Mouse (Mus musculus): ENCODE results near the gene Flywch1. TPM values are rescaled to one million over a fixed set of nuclear protein-coding genes. Genes with fewer than 3 reads are reported as not detected.

Flywch1 gene
- polyA plus RNA-seq, 1 experiment from 2014 or later, result 243 TPM

GRCm38 (mm10) chr17:23740598-23741021, 30.8 kb downstream of the Flywch1 start, which contains the start of gene Paqr4:
Gene Paqr4, minus strand, starts transcription at chr17:23740867.
- Histone ChIP-seq H3K4me1 (replicated peaks) (peaks cover 48% of the 10 kb centered on the region), H3K4me3 (replicated peaks) (peak within 1 kb of the TSS; percentile 80), H3K27ac (peak within 1 kb of the TSS; percentile 88), H3K36me3 (peaks cover 21% of the 10 kb centered on the region), H3K9me3 (no peaks in the 10 kb centered on the region), H3K4me2 (replicated peaks) (peak within 1 kb of the TSS; percentile 73), H3K27me3 (peaks cover 52% of the 10 kb centered on the region), H3K9ac (replicated peaks) (peak within 1 kb of the TSS; percentile 80)
- 12% methylated on average over 13 of the region's 13 CpGs for WGBS
- no peak; the same call in 1 of the 2 replicates for ATAC-seq

GRCm38 (mm10) chr17:23740136-23740584, 31.2 kb downstream of the Flywch1 start:
- Histone ChIP-seq H3K36me3 (peaks cover 26% of the 10 kb centered on the region), H3K27ac (peak overlapping the region; percentile 88), H3K27me3 (peaks cover 47% of the 10 kb centered on the region), H3K9ac (replicated peaks) (peak overlapping the region; percentile 80), H3K4me2 (replicated peaks) (peak overlapping the region; percentile 73), H3K9me3 (no peaks in the 10 kb centered on the region), H3K4me3 (replicated peaks) (peak overlapping the region; percentile 80), H3K4me1 (replicated peaks) (peaks cover 43% of the 10 kb centered on the region)
- WGBS, result 0% methylated on average over 37 of the region's 46 CpGs
- ATAC-seq, result peak; percentile 84

DNA sequence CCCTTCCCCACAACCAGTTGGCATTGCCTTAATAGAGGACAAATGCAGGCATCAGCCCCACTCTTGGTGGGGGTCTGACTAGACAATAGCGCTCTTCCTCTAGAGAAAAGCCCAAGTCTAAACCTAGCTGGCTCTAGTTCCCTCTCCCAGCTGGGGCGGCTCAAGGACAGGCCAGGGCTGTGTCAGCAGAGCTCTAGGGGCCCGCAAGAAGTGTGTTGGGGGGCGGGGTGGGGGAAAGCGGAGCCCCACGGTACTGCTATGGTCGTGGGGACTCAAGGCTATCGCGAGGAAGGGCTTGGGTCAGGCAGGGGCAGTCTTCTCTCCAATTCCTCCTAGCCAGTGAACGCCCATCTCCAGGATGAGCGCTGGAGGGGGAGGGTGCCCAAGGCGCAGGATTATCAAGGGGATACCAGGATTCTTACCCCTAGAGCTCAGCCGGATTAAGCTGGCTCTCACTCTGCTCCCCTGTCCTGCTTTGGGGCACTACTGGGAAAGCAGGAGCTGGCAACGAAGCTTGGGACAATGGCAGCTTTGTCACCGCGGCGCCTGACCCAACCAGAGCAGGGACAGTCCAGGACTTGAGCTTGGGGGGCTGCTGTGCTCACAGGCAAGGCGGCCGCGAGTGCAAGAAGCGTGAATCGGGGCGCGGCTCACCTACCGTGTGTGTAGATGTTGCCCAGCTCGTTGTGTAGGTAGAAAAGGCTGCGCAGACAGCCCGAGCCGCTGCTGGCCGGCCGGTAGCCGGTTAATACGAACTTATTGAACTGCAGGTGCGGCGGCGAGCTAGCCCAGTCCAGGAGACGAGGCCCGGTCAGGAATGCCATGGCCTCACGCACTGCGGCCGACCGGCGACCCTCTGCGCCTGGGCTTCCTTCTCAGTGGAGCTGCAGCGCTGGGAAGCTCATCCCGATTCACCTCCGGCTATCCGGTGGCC, 31.9 kb downstream of the Flywch1 start:
- under 1% methylated on average over 47 of the region's 48 CpGs for WGBS
- Histone ChIP-seq H3K9ac (replicated peaks) (peak overlapping the region; percentile 80), H3K4me2 (replicated peaks) (peak overlapping the region; percentile 73), H3K4me3 (replicated peaks) (peak overlapping the region; percentile 80), H3K27ac (peak overlapping the region; percentile 88), H3K36me3 (peaks cover 32% of the 10 kb centered on the region), H3K9me3 (no peaks in the 10 kb centered on the region), H3K4me1 (replicated peaks) (peaks cover 36% of the 10 kb centered on the region), H3K27me3 (peaks cover 40% of the 10 kb centered on the region)
- ATAC-seq, result peak; percentile 55

- WGBS, result 21% methylated on average over 2 of the region's 2 CpGs
- Histone ChIP-seq H3K9me3 (no peaks in the 10 kb centered on the region), H3K4me2 (replicated peaks) (peak overlapping the region; percentile 73), H3K36me3 (peaks cover 38% of the 10 kb centered on the region), H3K27me3 (peaks cover 34% of the 10 kb centered on the region), H3K9ac (replicated peaks) (peak overlapping the region; percentile 80), H3K27ac (peak overlapping the region; percentile 88), H3K4me3 (replicated peaks) (peak overlapping the region; percentile 80), H3K4me1 (replicated peaks) (peaks cover 36% of the 10 kb centered on the region)
- ATAC-seq, result no peak
These were observed 32.6 kb downstream of the Flywch1 start for GRCm38 (mm10) chr17:23738836-23739201.

DNA sequence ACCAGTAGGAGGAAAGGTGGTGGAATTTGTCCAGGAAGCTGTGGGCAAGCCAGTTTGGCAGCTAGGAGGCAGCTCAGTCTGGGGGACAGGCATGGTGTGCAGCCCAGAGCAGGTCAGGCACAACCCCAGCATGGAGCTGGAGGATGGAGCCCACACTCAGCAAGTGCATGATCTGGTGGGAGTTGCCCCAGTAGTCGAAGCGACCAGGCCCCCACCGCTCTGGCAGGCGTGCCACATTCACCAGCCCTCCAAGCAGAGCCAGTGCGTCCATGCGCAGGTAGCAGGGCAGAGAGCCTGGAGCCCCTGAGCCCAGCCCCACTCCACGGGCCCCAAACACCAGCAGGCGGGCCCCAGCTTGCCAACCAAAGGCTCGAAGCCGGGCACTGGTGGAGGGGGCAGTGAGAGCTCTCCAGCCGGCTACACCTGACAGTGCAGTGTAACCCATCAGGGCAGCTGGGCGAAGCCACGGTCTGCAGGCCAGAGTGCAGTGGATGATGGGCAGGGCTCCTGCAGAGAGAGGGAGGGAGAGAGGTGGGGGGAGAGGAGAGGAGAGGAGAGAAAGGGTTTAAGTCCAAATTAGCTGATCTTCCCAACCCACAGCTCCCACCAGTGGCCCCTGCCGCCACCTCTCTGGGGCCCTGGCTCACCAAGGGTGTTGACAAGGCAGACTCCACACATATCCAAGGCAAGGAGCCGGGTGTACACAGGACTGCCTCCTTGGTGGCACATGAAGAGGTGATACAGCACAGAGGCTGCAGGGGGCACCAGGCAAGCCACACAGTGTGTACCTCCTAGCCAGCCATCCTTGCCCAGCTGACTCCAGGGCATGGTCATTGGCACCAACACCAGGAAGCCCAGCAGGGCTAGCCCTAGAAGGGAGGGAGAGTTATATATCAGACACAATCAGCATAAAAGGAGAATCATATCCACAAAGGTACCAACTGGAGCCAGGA, 33.6 kb downstream of the Flywch1 start:
- Histone ChIP-seq H3K4me1 (replicated peaks) (peaks cover 36% of the 10 kb centered on the region), H3K27ac (no peak overlapping the region), H3K36me3 (peaks cover 38% of the 10 kb centered on the region), H3K4me2 (replicated peaks) (peak overlapping the region; percentile 73), H3K4me3 (replicated peaks) (peak overlapping the region; percentile 80), H3K9me3 (no peaks in the 10 kb centered on the region), H3K27me3 (peaks cover 23% of the 10 kb centered on the region), H3K9ac (replicated peaks) (peak overlapping the region; percentile 80)
- no peak for ATAC-seq
- whole genome bisulfite sequencing, result 62% methylated on average over 15 of the region's 15 CpGs

- H3K4me3 ChIP-seq (replicated peaks), result no peak overlapping the region
- H3K27me3 ChIP-seq, result no peaks in the 10 kb centered on the region
- no peak for ATAC-seq
- 89% methylated on average over 1 of the region's 1 CpGs for WGBS
- H3K4me2 ChIP-seq (replicated peaks), result no peak overlapping the region
- H3K9ac ChIP-seq (replicated peaks), result no peak overlapping the region
- H3K36me3 ChIP-seq, result peaks cover 38% of the 10 kb centered on the region
- H3K9me3 ChIP-seq, result no peaks in the 10 kb centered on the region
- H3K4me1 ChIP-seq (replicated peaks), result peaks cover 21% of the 10 kb centered on the region
- H3K27ac ChIP-seq, result no peak overlapping the region
These were observed 37.1 kb downstream of the Flywch1 start for GRCm38 (mm10) chr17:23734341-23734740.

DNA sequence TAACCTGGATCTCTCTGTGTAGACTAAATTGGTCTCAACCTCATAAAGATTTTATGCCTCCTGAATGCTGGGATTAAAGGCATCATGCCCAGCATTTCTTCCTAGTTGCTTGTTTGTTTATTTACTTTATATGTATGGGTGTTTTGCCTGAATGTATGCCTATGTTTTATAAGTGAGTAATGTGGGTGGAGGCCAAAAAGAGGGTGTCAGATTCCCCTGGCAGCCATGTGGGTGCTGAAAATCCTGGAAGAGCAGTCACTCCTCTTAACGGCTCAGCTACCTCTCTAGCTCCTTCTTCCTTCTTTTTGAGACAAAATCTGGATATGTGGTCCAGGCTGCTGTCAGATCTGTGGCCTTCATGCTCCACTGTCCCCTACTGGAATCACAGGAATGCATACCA, 41.0 kb downstream of the Flywch1 start:
- H3K4me3 ChIP-seq (replicated peaks), result no peak overlapping the region
- no peak overlapping the region for H3K27ac ChIP-seq
- peaks cover 14% of the 10 kb centered on the region for H3K36me3 ChIP-seq
- no peaks in the 10 kb centered on the region for H3K9me3 ChIP-seq
- 64% methylated on average over 1 of the region's 1 CpGs for WGBS
- ATAC-seq, result no peak
- peaks cover 13% of the 10 kb centered on the region for H3K4me1 ChIP-seq (replicated peaks)
- no peak overlapping the region for H3K9ac ChIP-seq (replicated peaks)
- no peak overlapping the region for H3K4me2 ChIP-seq (replicated peaks)
- no peaks in the 10 kb centered on the region for H3K27me3 ChIP-seq

GRCm38 (mm10) chr17:23726758-23727142, 44.7 kb downstream of the Flywch1 start:
- H3K4me3 ChIP-seq (replicated peaks), result peak overlapping the region; percentile 79
- H3K27ac ChIP-seq, result peak overlapping the region; percentile 40; the same call in 1 of the 2 replicates
- ATAC-seq, result peak; percentile 85
- no peaks in the 10 kb centered on the region for H3K27me3 ChIP-seq
- H3K9ac ChIP-seq (replicated peaks), result peak overlapping the region; percentile 75
- under 1% methylated on average over 17 of the region's 20 CpGs for WGBS
- H3K9me3 ChIP-seq, result no peaks in the 10 kb centered on the region
- peak overlapping the region; percentile 89 for H3K4me2 ChIP-seq (replicated peaks)
- H3K36me3 ChIP-seq, result no peaks in the 10 kb centered on the region
- H3K4me1 ChIP-seq (replicated peaks), result peaks cover 13% of the 10 kb centered on the region

DNA sequence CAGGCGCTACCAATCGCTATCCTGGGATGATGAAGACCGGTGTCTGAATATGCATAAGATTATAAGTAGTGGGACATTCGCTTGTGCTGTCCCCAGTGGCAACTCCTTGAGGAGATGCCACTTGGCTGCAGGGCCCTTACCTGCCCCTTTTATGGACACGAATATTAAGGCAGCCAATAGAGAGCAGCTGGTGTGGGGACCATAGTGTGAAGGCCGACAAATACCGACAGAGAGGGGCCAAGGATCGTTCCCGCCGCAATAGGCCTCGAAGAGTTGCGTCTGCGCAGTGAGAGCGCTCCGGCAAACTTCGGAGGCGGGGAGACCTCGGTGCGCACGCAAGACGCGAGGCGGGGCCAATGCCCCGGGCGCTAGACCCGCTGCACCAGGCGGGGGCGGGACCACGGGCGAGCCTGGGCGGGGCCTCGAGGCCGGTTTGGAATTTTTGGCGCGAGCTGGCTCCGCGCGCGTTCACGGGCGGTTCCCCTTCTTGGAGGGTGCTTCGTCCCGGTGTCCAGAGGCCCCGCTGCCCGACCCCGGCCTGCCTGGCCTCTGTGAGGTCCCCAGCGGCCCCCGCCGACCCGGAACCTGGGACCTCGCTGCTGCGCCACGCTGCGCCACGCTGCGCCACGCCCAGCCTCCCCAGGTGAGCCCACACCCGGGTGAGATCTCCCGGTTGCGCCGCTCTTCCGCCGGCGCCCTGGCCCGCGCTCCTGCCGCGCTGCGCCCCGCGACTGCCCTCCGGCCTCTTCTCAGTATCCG, 45.2 kb downstream of the Flywch1 start, which contains the start of gene Pkmyt1:
Pkmyt1 (plus strand) TSS at position 338 of the 759 bp plus-strand sequence.
- no peaks in the 10 kb centered on the region for H3K36me3 ChIP-seq
- ATAC-seq, result peak; percentile 90
- under 1% methylated on average over 60 of the region's 73 CpGs for WGBS
- H3K9ac ChIP-seq (replicated peaks), result peak within 1 kb of the TSS; percentile 75
- peak within 1 kb of the TSS; percentile 89 for H3K4me2 ChIP-seq (replicated peaks)
- peak within 1 kb of the TSS; percentile 46; the same call in 1 of the 2 replicates for H3K27ac ChIP-seq
- H3K27me3 ChIP-seq, result no peaks in the 10 kb centered on the region
- peaks cover 13% of the 10 kb centered on the region for H3K4me1 ChIP-seq (replicated peaks)
- peak within 1 kb of the TSS; percentile 79 for H3K4me3 ChIP-seq (replicated peaks)
- H3K9me3 ChIP-seq, result no peaks in the 10 kb centered on the region

DNA sequence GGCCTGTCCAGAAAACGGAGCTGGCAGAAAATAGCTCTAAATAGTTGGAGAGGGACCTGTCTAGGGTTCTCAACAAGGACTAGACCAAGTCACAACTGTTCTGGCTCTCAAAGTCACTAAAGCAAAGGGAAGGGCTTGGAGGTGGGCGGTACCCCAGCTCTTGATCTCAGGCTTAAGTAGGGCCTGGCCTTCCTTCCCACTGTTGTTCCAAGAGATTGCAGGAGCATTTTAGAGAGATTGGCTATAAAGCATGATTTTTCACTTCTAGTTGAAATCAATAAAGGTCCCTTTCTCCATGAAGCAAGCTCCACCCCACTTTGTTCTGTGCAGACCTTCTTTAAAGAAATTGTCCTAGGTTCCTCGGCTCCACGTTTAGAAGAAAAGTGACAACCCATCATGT, 45.9 kb downstream of the Flywch1 start:
- H3K9ac ChIP-seq (replicated peaks), result peak overlapping the region; percentile 75
- no peaks in the 10 kb centered on the region for H3K9me3 ChIP-seq
- H3K4me1 ChIP-seq (replicated peaks), result peaks cover 13% of the 10 kb centered on the region
- H3K27ac ChIP-seq, result no peak overlapping the region
- peak overlapping the region; percentile 89 for H3K4me2 ChIP-seq (replicated peaks)
- H3K36me3 ChIP-seq, result no peaks in the 10 kb centered on the region
- ATAC-seq, result no peak
- H3K4me3 ChIP-seq (replicated peaks), result peak overlapping the region; percentile 79
- H3K27me3 ChIP-seq, result no peaks in the 10 kb centered on the region
- 66% methylated on average over 4 of the region's 4 CpGs for WGBS

Measured in midbrain, embryonic 13.5 days (tissue).